Mouse (Mus musculus): ENCODE measurements around the gene Hs3st4. TPM values are rescaled to one million over a fixed set of nuclear protein-coding genes. Genes with fewer than 3 reads are reported as not detected.

Gene Hs3st4
- polyA plus RNA-seq, 1 experiment from 2014 or later = not detected

GRCm38 (mm10) chr7:124216921-124217320 lies 234.3 kb downstream of the Hs3st4 start:
- H3K27ac ChIP-seq (replicated peaks; ENCODE audit: low read depth, low read length) = no peak overlapping the region
- no peaks in the 10 kb centered on the region for H3K27me3 ChIP-seq (ENCODE audit: control insufficient read depth, insufficient read depth, low read length)
- ATAC-seq (ENCODE audit: insufficient number of reproducible peaks, low FRiP score, low TSS enrichment, low read depth) (no peak), DNase-seq (ENCODE audit: low spot score) (no peak)
- H3K4me3 ChIP-seq (ENCODE audit: low read depth, low read length) = no peak overlapping the region
- H3K9me3 ChIP-seq (ENCODE audit: control insufficient read depth, low read length) = no peaks in the 10 kb centered on the region
- no peaks in the 10 kb centered on the region for H3K4me1 ChIP-seq (ENCODE audit: control insufficient read depth, insufficient read depth, low read length)
- no peak overlapping the region for H3K9ac ChIP-seq (ENCODE audit: low read length)
- no peaks in the 10 kb centered on the region for H3K36me3 ChIP-seq (ENCODE audit: control insufficient read depth, insufficient read depth, low read length)
- no peak overlapping the region for H3K4me2 ChIP-seq (ENCODE audit: low read depth, severe bottlenecking)
- 85% methylated on average over 1 of the region's 1 CpGs for WGBS

- WGBS = 43% methylated on average over 10 of the region's 10 CpGs
- H3K27me3 ChIP-seq (ENCODE audit: control insufficient read depth, insufficient read depth, low read length) = no peaks in the 10 kb centered on the region
- no peak overlapping the region for H3K27ac ChIP-seq (replicated peaks; ENCODE audit: low read depth, low read length)
- no peak overlapping the region for H3K4me2 ChIP-seq (ENCODE audit: low read depth, severe bottlenecking)
- peak; percentile 27 for DNase-seq (ENCODE audit: low spot score)
- H3K4me3 ChIP-seq (ENCODE audit: low read depth, low read length) = no peak overlapping the region
- ATAC-seq (ENCODE audit: insufficient number of reproducible peaks, low FRiP score, low TSS enrichment, low read depth) = no peak
- no peaks in the 10 kb centered on the region for H3K4me1 ChIP-seq (ENCODE audit: control insufficient read depth, insufficient read depth, low read length)
- no peaks in the 10 kb centered on the region for H3K9me3 ChIP-seq (ENCODE audit: control insufficient read depth, low read length)
- no peaks in the 10 kb centered on the region for H3K36me3 ChIP-seq (ENCODE audit: control insufficient read depth, insufficient read depth, low read length)
- H3K9ac ChIP-seq (ENCODE audit: low read length) = no peak overlapping the region
Measured at GRCm38 (mm10) chr7:124220556-124220955, 237.9 kb downstream of the Hs3st4 start.

GRCm38 (mm10) chr7:124237896-124238670 lies 255.4 kb downstream of the Hs3st4 start:
- H3K4me2 ChIP-seq (ENCODE audit: low read depth, severe bottlenecking) = no peak overlapping the region

GRCm38 (mm10) chr7:124239903-124240647 lies 257.4 kb downstream of the Hs3st4 start:
- H3K36me3 ChIP-seq (ENCODE audit: control insufficient read depth, insufficient read depth, low read length) = no peaks in the 10 kb centered on the region
- no peaks in the 10 kb centered on the region for H3K4me1 ChIP-seq (ENCODE audit: control insufficient read depth, insufficient read depth, low read length)
- no peak overlapping the region for H3K4me2 ChIP-seq (ENCODE audit: low read depth, severe bottlenecking)
- 47% methylated on average over 7 of the region's 7 CpGs for WGBS
- no peak for ATAC-seq (ENCODE audit: insufficient number of reproducible peaks, low FRiP score, low TSS enrichment, low read depth)
- no peak overlapping the region for H3K27ac ChIP-seq (replicated peaks; ENCODE audit: low read depth, low read length)
- H3K9me3 ChIP-seq (ENCODE audit: control insufficient read depth, low read length) = no peaks in the 10 kb centered on the region
- no peak overlapping the region for H3K4me3 ChIP-seq (ENCODE audit: low read depth, low read length)
- no peak overlapping the region for H3K9ac ChIP-seq (ENCODE audit: low read length)
- H3K27me3 ChIP-seq (ENCODE audit: control insufficient read depth, insufficient read depth, low read length) = no peaks in the 10 kb centered on the region
- no peak for DNase-seq (ENCODE audit: low spot score)

More at GRCm38 (mm10) chr7:124237896-124238670, 255.4 kb downstream of the Hs3st4 start:
- H3K9me3 ChIP-seq (ENCODE audit: control insufficient read depth, low read length) = no peaks in the 10 kb centered on the region
- no peaks in the 10 kb centered on the region for H3K4me1 ChIP-seq (ENCODE audit: control insufficient read depth, insufficient read depth, low read length)
- no peak overlapping the region for H3K9ac ChIP-seq (ENCODE audit: low read length)
- no peaks in the 10 kb centered on the region for H3K36me3 ChIP-seq (ENCODE audit: control insufficient read depth, insufficient read depth, low read length)
- 84% methylated on average over 4 of the region's 4 CpGs for WGBS
- DNase-seq (ENCODE audit: low spot score) (no peak), ATAC-seq (ENCODE audit: insufficient number of reproducible peaks, low FRiP score, low TSS enrichment, low read depth) (no peak)
- H3K4me3 ChIP-seq (ENCODE audit: low read depth, low read length) = no peak overlapping the region
- no peaks in the 10 kb centered on the region for H3K27me3 ChIP-seq (ENCODE audit: control insufficient read depth, insufficient read depth, low read length)
- no peak overlapping the region for H3K27ac ChIP-seq (replicated peaks; ENCODE audit: low read depth, low read length)

- H3K9ac ChIP-seq (ENCODE audit: low read length) = no peak overlapping the region
- no peak for DNase-seq (ENCODE audit: low spot score)
- H3K27ac ChIP-seq (replicated peaks; ENCODE audit: low read depth, low read length) = no peak overlapping the region
- H3K4me1 ChIP-seq (ENCODE audit: control insufficient read depth, insufficient read depth, low read length) = no peaks in the 10 kb centered on the region
- WGBS = 84% methylated on average over 3 of the region's 3 CpGs
- no peak overlapping the region for H3K4me3 ChIP-seq (ENCODE audit: low read depth, low read length)
- no peaks in the 10 kb centered on the region for H3K27me3 ChIP-seq (ENCODE audit: control insufficient read depth, insufficient read depth, low read length)
- ATAC-seq (ENCODE audit: insufficient number of reproducible peaks, low FRiP score, low TSS enrichment, low read depth) = no peak
- H3K36me3 ChIP-seq (ENCODE audit: control insufficient read depth, insufficient read depth, low read length) = no peaks in the 10 kb centered on the region
- no peaks in the 10 kb centered on the region for H3K9me3 ChIP-seq (ENCODE audit: control insufficient read depth, low read length)
- H3K4me2 ChIP-seq (ENCODE audit: low read depth, severe bottlenecking) = no peak overlapping the region
Measured at GRCm38 (mm10) chr7:124249838-124250237, 267.2 kb downstream of the Hs3st4 start.

GRCm38 (mm10) chr7:124250566-124250965 lies 267.9 kb downstream of the Hs3st4 start:
- no peaks in the 10 kb centered on the region for H3K36me3 ChIP-seq (ENCODE audit: control insufficient read depth, insufficient read depth, low read length)
- no peak overlapping the region for H3K4me2 ChIP-seq (ENCODE audit: low read depth, severe bottlenecking)
- DNase-seq (ENCODE audit: low spot score) (no peak), ATAC-seq (ENCODE audit: insufficient number of reproducible peaks, low FRiP score, low TSS enrichment, low read depth) (no peak)
- no peak overlapping the region for H3K27ac ChIP-seq (replicated peaks; ENCODE audit: low read depth, low read length)
- 86% methylated on average over 1 of the region's 1 CpGs for WGBS
- no peaks in the 10 kb centered on the region for H3K4me1 ChIP-seq (ENCODE audit: control insufficient read depth, insufficient read depth, low read length)
- H3K9me3 ChIP-seq (ENCODE audit: control insufficient read depth, low read length) = no peaks in the 10 kb centered on the region
- no peaks in the 10 kb centered on the region for H3K27me3 ChIP-seq (ENCODE audit: control insufficient read depth, insufficient read depth, low read length)
- H3K9ac ChIP-seq (ENCODE audit: low read length) = no peak overlapping the region
- H3K4me3 ChIP-seq (ENCODE audit: low read depth, low read length) = no peak overlapping the region

GRCm38 (mm10) chr7:124258419-124258818 lies 275.8 kb downstream of the Hs3st4 start:
- H3K36me3 ChIP-seq (ENCODE audit: control insufficient read depth, insufficient read depth, low read length) = no peaks in the 10 kb centered on the region
- no peaks in the 10 kb centered on the region for H3K9me3 ChIP-seq (ENCODE audit: control insufficient read depth, low read length)
- no peak for ATAC-seq (ENCODE audit: insufficient number of reproducible peaks, low FRiP score, low TSS enrichment, low read depth)
- no peak overlapping the region for H3K4me2 ChIP-seq (ENCODE audit: low read depth, severe bottlenecking)
- H3K9ac ChIP-seq (ENCODE audit: low read length) = no peak overlapping the region
- H3K27ac ChIP-seq (replicated peaks; ENCODE audit: low read depth, low read length) = no peak overlapping the region
- no peaks in the 10 kb centered on the region for H3K4me1 ChIP-seq (ENCODE audit: control insufficient read depth, insufficient read depth, low read length)
- no peak overlapping the region for H3K4me3 ChIP-seq (ENCODE audit: low read depth, low read length)
- 77% methylated on average over 3 of the region's 3 CpGs for WGBS
- DNase-seq (ENCODE audit: low spot score) = no peak
- H3K27me3 ChIP-seq (ENCODE audit: control insufficient read depth, insufficient read depth, low read length) = no peaks in the 10 kb centered on the region

- no peaks in the 10 kb centered on the region for H3K4me1 ChIP-seq (ENCODE audit: control insufficient read depth, insufficient read depth, low read length)
- no peaks in the 10 kb centered on the region for H3K36me3 ChIP-seq (ENCODE audit: control insufficient read depth, insufficient read depth, low read length)
- no peaks in the 10 kb centered on the region for H3K9me3 ChIP-seq (ENCODE audit: control insufficient read depth, low read length)
- no peak overlapping the region for H3K27ac ChIP-seq (replicated peaks; ENCODE audit: low read depth, low read length)
- no peaks in the 10 kb centered on the region for H3K27me3 ChIP-seq (ENCODE audit: control insufficient read depth, insufficient read depth, low read length)
- H3K4me3 ChIP-seq (ENCODE audit: low read depth, low read length) = no peak overlapping the region
- ATAC-seq (ENCODE audit: insufficient number of reproducible peaks, low FRiP score, low TSS enrichment, low read depth) = no peak
- H3K4me2 ChIP-seq (ENCODE audit: low read depth, severe bottlenecking) = no peak overlapping the region
- peak; percentile 25 for DNase-seq (ENCODE audit: low spot score)
- H3K9ac ChIP-seq (ENCODE audit: low read length) = no peak overlapping the region
Measured at GRCm38 (mm10) chr7:124270734-124271133, 288.1 kb downstream of the Hs3st4 start.
